Mouse (Mus musculus): ENCODE data around the gene Gm28053. TPM values are rescaled to one million over a fixed set of nuclear protein-coding genes. Genes with fewer than 3 reads are reported as not detected.

The Gm28053 gene
- polyA plus RNA-seq, 1 experiment: not detected

DNA sequence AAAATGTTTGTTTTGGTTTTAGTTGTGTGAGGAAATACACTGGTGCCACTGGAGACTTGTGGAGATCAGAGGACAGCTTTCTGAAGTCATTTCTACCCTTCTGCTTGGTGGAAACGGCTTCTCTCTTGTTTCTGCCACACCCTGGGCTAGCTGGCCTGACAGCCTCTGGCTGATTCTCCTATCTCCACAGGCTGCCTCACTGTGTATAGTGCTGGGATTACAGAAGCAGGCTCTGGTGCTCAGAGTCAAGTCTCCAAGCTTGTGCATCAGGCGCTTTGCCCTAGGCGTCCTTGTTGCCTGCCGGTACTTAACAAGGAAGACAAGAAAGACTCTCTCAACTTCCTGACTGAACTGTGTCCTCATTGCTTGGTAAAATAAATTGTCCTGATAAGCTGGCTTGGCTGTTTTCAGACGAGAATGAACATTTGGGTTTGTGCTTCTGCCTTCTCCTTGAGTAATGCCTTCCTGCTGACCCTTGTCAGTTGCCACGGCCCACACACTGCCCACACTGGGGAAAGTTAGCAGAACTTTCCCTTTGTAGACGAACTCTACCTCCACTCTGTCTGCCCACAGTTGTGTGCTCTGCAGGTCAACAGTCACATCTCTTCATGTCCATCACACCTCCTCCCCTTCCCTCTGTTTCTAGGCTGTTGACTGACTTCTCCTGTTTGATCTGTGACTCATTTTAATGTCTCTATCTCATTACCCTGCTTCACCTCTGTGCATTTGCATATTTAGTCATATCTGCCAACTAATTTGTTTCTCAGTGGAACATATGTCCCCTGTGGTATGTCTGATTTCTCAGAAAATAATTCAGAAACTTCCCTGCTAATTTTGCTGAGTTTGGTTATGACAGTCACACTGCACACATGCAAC is 28.9 kb downstream of the Gm28053 start:
- Histone ChIP-seq H3K27ac (ENCODE audit: insufficient read depth, low read length) (no peak overlapping the region), H3K4me3 (ENCODE audit: insufficient read depth, low read length) (no peak overlapping the region), H3K4me1 (ENCODE audit: control insufficient read depth, insufficient read depth, low read length) (no peaks in the 10 kb centered on the region)
- TF ChIP-seq CTCF (IDR thresholded peaks at IDR 0.05; ENCODE audit: borderline replicate concordance, insufficient read depth, low read length): no peak

DNA sequence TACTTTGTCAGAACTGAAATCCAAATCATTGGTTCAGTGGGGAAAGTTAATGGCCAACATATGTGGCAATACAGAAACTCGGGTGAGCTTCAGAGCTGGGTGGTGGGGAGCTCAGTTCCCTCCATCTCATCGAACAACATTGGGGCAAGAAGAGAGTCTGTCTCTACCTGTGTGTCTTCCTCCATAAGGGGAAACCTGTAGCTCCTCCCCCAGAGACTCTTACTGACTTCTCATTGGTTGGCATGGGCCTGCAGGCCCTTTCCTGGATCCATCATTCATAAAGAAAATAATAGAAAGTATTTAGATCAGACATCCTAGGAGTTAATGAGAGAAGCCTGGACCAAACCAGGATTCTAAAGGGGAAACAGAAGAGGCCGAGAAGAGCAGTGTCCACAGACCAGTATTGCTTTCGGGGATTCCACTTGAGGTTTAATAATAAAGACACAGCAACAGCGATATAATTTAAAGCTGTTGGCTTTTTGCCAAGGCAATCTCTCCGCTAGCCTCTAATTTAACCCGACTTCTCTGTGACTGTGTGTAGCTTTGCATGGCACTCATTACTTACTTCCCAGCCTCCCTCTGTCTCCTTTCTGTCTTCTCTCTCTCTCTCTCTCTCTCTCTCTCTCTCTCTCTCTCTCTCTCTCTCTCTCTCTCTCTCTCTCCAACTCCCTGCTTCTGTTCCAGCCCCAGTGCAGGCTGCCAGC is 45.3 kb downstream of the Gm28053 start:
- no peaks in the 10 kb centered on the region for H3K4me1 ChIP-seq (ENCODE audit: control insufficient read depth, insufficient read depth, low read length)
- H3K4me3 ChIP-seq (ENCODE audit: insufficient read depth, low read length): no peak overlapping the region
- no peak for TF ChIP-seq POLR2A (IDR thresholded peaks at IDR 0.05; ENCODE audit: low read depth, low read length)
- no peak for TF ChIP-seq CTCF (IDR thresholded peaks at IDR 0.05; ENCODE audit: borderline replicate concordance, insufficient read depth, low read length)
- no peak overlapping the region for H3K27ac ChIP-seq (ENCODE audit: insufficient read depth, low read length)

DNA sequence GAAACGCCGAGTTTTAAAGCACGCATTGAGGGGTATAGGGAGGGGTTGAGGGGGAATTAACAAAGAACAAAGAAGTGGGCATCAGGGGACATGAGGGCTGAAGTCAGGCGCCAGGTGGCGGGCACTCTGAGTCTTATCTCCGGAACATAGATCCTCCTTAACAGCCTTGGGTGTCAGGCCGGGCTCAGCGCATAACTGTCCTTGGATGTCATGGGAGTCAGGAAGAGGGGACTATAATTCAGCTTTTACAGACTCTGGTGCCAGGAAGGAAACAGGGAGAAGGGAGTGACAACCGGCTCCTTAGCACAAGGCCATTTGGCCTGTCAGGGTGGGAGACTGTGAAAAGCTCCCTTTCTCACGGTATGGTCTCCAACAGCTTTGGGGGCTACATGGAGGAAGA is 46.1 kb downstream of the Gm28053 start:
- no peak for TF ChIP-seq POLR2A (IDR thresholded peaks at IDR 0.05; ENCODE audit: low read depth, low read length)
- no peak for TF ChIP-seq CTCF (IDR thresholded peaks at IDR 0.05; ENCODE audit: borderline replicate concordance, insufficient read depth, low read length)
- Histone ChIP-seq H3K4me3 (ENCODE audit: insufficient read depth, low read length) (no peak overlapping the region), H3K4me1 (ENCODE audit: control insufficient read depth, insufficient read depth, low read length) (no peaks in the 10 kb centered on the region), H3K27ac (ENCODE audit: insufficient read depth, low read length) (no peak overlapping the region)

DNA sequence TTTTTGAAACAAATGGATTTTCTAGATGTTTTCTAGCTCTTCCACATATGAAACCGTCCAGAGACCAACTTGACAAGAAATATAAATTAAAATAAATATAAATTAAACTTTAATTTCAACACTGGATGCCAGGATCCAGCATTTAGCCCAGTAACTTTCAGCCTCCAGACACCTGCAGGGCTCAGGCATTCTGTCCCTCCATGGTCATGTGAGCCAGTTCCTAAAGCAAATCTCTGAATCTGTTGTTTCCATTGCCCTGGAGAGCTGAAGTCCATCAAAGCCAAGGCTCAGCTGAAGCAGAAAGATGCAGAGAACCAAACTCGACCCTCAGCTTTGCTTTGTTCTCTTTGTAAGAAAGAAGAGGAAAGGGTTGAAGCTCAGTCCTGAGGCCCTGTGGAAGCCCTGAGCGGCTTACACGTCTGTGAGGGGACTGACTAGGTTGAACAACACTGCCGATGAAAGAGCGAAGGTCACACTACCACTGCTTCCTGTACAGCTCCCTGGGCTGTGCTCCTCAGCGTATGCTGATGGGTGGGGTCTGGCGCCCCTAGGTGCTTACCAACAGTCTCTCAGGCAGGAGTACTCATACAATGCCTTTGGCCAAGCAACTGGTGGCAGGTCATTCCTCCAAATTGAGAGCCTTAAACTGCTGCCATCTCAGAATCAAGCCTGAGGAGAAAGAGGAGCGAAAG is 49.9 kb downstream of the Gm28053 start:
- TF ChIP-seq POLR2A (IDR thresholded peaks at IDR 0.05; ENCODE audit: low read depth, low read length): no peak
- TF ChIP-seq CTCF (IDR thresholded peaks at IDR 0.05; ENCODE audit: borderline replicate concordance, insufficient read depth, low read length): no peak
- Histone ChIP-seq H3K4me1 (ENCODE audit: control insufficient read depth, insufficient read depth, low read length) (no peaks in the 10 kb centered on the region), H3K4me3 (ENCODE audit: insufficient read depth, low read length) (no peak overlapping the region), H3K27ac (ENCODE audit: insufficient read depth, low read length) (no peak overlapping the region)

DNA sequence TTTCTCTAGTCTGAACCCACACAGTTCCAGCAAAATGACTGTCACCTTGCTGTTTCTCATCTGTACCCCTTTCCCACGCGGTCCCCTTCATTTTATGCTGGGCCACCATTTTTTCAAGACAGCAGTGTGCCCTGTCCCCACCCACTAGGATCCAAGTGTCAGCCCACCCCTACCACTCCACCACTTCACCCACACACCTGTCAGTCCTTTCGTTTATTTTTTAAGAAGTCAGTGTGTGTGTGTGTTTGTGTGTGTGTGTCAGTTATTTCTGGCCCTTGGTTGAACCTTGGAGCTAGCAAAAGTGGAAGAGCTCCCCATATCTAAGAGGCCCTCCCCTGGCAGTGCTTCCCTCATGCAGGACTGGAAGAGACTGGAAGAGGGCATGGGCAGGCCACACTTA is 50.5 kb downstream of the Gm28053 start:
- Histone ChIP-seq H3K27ac (ENCODE audit: insufficient read depth, low read length) (no peak overlapping the region), H3K4me3 (ENCODE audit: insufficient read depth, low read length) (no peak overlapping the region), H3K4me1 (ENCODE audit: control insufficient read depth, insufficient read depth, low read length) (no peaks in the 10 kb centered on the region)
- TF ChIP-seq POLR2A (IDR thresholded peaks at IDR 0.05; ENCODE audit: low read depth, low read length) (no peak), CTCF (IDR thresholded peaks at IDR 0.05; ENCODE audit: borderline replicate concordance, insufficient read depth, low read length) (no peak)

DNA sequence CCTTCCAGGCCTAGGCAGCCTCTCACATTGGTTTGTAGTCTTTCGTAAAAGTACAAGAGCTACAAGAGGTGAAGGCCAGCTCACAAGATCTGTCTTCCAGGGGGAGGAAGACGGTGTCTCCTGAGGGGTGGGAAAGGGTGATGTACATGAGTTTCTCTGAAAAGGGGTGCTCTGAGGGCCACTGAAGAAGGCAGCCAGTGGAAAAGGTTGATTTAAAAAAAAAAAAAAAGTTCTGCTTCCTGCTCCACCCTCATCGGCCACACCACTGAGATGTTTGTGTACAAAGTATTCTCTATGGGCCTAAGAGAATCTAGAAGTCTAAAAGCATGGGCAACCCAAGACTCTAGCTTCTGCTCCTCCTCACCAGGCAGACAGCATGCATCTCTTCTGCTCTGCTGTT is 52.3 kb downstream of the Gm28053 start, which contains the start of gene Gimap3:
Gene Gimap3 (minus strand): TSS at position 156 of the 400 bp plus-strand sequence.
- TF ChIP-seq POLR2A (IDR thresholded peaks at IDR 0.05; ENCODE audit: low read depth, low read length) (no peak), CTCF (IDR thresholded peaks at IDR 0.05; ENCODE audit: borderline replicate concordance, insufficient read depth, low read length) (no peak)
- Histone ChIP-seq H3K27ac (ENCODE audit: insufficient read depth, low read length) (no peak within 1 kb of the TSS), H3K4me1 (ENCODE audit: control insufficient read depth, insufficient read depth, low read length) (no peaks in the 10 kb centered on the region), H3K4me3 (ENCODE audit: insufficient read depth, low read length) (no peak within 1 kb of the TSS)

DNA sequence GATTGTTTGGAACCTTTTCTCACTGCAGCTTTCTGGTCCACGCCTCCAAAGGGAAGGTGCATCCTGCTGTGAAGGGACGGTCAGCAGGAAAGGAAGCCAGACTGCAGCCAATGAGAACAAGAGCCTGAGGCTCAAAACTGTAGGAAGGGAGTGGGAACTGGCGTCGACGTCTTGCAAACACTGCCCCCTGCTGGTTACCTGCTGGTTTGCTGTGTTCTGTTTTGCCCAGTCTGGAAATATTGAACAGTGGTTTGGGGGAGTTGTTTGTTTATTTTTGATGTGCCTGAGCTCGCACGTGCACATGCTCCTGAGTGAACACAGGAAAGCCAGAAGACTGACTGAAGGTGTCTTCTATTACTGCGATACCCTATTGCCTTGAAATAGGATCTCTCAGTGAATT is 53.6 kb downstream of the Gm28053 start:
- Histone ChIP-seq H3K4me3 (ENCODE audit: insufficient read depth, low read length) (no peak overlapping the region), H3K4me1 (ENCODE audit: control insufficient read depth, insufficient read depth, low read length) (no peaks in the 10 kb centered on the region), H3K27ac (ENCODE audit: insufficient read depth, low read length) (no peak overlapping the region)
- TF ChIP-seq POLR2A (IDR thresholded peaks at IDR 0.05; ENCODE audit: low read depth, low read length) (no peak), CTCF (IDR thresholded peaks at IDR 0.05; ENCODE audit: borderline replicate concordance, insufficient read depth, low read length) (peak; percentile 76; the same call in 1 of the 2 replicates)

DNA sequence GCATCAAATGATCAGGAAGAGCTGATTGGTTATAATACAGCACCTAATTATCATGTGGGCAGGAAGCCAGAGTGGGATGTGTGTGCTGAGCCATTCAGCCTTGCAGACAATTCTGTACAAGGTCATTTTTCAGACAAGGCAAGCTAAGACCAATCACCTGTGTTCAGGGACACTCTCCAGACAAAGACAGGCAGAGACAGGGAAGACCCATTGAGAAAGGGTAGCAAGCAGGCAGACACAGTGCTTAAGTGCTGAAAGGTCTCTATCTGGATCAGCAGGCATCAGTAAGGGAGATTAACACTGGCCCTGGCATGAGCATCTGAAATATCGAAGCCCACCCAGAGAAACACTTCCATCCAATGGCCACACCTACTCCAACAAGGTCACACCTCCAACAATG is 66.0 kb downstream of the Gm28053 start:
- H3K4me1 ChIP-seq (ENCODE audit: control insufficient read depth, insufficient read depth, low read length): no peaks in the 10 kb centered on the region
- TF ChIP-seq POLR2A (IDR thresholded peaks at IDR 0.05; ENCODE audit: low read depth, low read length): no peak
- TF ChIP-seq CTCF (IDR thresholded peaks at IDR 0.05; ENCODE audit: borderline replicate concordance, insufficient read depth, low read length): no peak
- no peak overlapping the region for H3K27ac ChIP-seq (ENCODE audit: insufficient read depth, low read length)
- H3K4me3 ChIP-seq (ENCODE audit: insufficient read depth, low read length): no peak overlapping the region

DNA sequence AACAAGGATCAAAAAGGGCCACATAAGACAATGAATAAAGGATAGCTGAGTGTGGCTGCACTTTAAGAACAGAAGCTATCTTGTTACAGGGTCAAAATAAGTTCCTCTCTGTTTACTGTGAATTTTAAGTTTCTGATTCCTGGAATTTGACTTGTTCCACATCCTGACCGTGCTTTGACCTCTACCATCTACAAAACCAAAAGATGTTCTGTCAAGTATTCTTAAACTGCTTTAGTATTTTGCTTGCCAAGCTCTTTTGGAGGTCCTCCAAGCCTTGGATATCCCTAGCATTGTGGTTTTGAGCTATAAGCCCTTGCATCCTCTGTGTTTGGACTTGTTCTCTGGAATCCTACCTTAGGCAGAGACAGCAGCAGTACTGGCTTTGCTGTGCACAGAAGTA is 66.8 kb downstream of the Gm28053 start:
- H3K4me1 ChIP-seq (ENCODE audit: control insufficient read depth, insufficient read depth, low read length): no peaks in the 10 kb centered on the region
- TF ChIP-seq POLR2A (IDR thresholded peaks at IDR 0.05; ENCODE audit: low read depth, low read length) (no peak), CTCF (IDR thresholded peaks at IDR 0.05; ENCODE audit: borderline replicate concordance, insufficient read depth, low read length) (no peak)
- H3K27ac ChIP-seq (ENCODE audit: insufficient read depth, low read length): no peak overlapping the region
- H3K4me3 ChIP-seq (ENCODE audit: insufficient read depth, low read length): no peak overlapping the region

Data from embryonic fibroblast, embryonic 13.5 days (primary cell).